Mouse (Mus musculus) limb, embryonic 11.5 days (tissue): ENCODE results near the gene Ier3. TPM values are rescaled to one million over a fixed set of nuclear protein-coding genes. Genes with fewer than 3 reads are reported as not detected.

ENCODE experiments used
- ATAC-seq: fragments of 200-750 bp; cut with Nextera tagmentation; 2 replicates; pipeline ENCODE4 v1.8.0; 2017; ENCODE audit warnings: low read depth; ENCODE audit not compliant: insufficient number of reproducible peaks, low FRiP score, low TSS enrichment
- DNase-seq: peaks from one replicate; pipeline ENCODE4 v3.0.0-alpha.2; 2015; ENCODE audit warnings: low spot score
- H3K27ac ChIP-seq: fragments of 300-500 bp; sonication (generic); replicated peaks from 2 replicates; pipeline ENCODE4 v1.5.1; 2014; ENCODE audit warnings: low read depth, mild to moderate bottlenecking, low read length
- H3K27me3 ChIP-seq: fragments of 300-500 bp; sonication (generic); 2 replicates; pipeline ENCODE4 v1.6.1; 2014; ENCODE audit warnings: mild to moderate bottlenecking, low read length, mixed read lengths; ENCODE audit not compliant: control insufficient read depth, insufficient read depth
- H3K36me3 ChIP-seq: fragments of 300-500 bp; sonication (generic); 2 replicates; pipeline ENCODE4 v1.6.1; 2014; ENCODE audit warnings: mild to moderate bottlenecking, low read length, moderate library complexity, mixed read lengths; ENCODE audit not compliant: control insufficient read depth, insufficient read depth
- H3K4me1 ChIP-seq: fragments of 300-500 bp; sonication (generic); 2 replicates; pipeline ENCODE4 v1.6.1; 2014; ENCODE audit warnings: low read length, mixed read lengths; ENCODE audit not compliant: control insufficient read depth, insufficient read depth
- H3K4me2 ChIP-seq: fragments of 300-500 bp; sonication (generic); 2 replicates; pipeline ENCODE4 v1.6.1; 2014; ENCODE audit warnings: low read depth, mild to moderate bottlenecking, moderate library complexity; ENCODE audit not compliant: severe bottlenecking
- H3K4me3 ChIP-seq: fragments of 300-500 bp; sonication (generic); 2 replicates; pipeline ENCODE4 v1.5.1; 2014; ENCODE audit warnings: low read depth, low read length
- H3K9ac ChIP-seq: fragments of 300-500 bp; sonication (generic); 2 replicates; pipeline ENCODE4 v1.6.1; 2014; ENCODE audit warnings: mild to moderate bottlenecking, low read length
- H3K9me3 ChIP-seq: fragments of 300-500 bp; sonication (generic); 2 replicates; pipeline ENCODE4 v1.6.1; 2016; ENCODE audit warnings: low read length; ENCODE audit not compliant: control insufficient read depth
- WGBS: fragments of 180-500 bp; shearing (Covaris S2); extraction: QIAGEN DNeasy Blood & Tissue Kit; methylation state at CpG from one replicate; pipeline ENCODE4 v1.1.7; 2014; 5-methylcytosine and 5-hydroxymethylcytosine counted together
- polyA plus RNA-seq: library from polyadenylated mRNA; unstranded; fragments of >200 nt; fragmentation: Nextera tagmentation; extraction: Ambion mirVana; gene quantifications from 2 replicates; pipeline ENCODE4 v1.2.1, GENCODE M21; 2014

The Ier3 gene
- polyA plus RNA-seq, 1 experiment from 2014 or later, result 3.1 TPM

DNA sequence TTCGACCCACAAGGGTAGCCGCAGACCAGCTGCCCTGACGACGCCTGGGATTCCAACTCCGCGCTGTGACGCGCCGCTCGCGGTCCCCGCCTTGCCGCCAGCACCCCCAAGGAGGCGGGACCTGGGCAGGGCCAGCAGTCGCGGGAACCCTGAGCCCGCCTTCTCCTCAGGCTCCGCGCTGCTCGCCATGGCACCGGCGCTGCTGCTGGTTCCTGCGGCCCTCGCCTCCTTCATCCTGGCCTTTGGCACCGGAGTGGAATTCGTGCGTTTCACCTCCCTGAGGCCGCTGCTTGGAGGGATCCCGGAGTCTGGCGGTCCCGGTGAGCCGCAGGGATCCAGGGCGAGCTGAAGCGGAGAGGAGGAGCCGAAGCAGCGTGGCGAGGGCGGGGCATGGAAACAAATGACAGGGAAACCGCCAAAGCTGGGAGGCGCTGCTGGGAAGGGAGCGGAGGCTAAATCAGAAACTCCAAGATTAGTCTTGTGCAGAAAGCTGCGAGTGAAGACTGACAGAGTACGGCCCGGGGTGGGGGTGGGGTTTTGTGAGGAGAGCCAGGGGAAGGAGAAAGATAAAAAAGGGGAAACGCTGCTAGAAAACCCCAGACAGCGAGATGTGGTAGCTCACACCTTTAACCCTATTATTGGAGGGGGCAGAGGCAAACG is 39.8 kb downstream of the Ier3 start, which contains the start of gene Nrm:
Gene Nrm, plus strand, starts transcription at position 121 of the 660 bp plus-strand sequence.
- Histone ChIP-seq H3K4me2 (peak within 1 kb of the TSS; percentile 49), H3K4me1 (peaks cover 5% of the 10 kb centered on the region; the same call in 1 of the 2 replicates), H3K4me3 (peak within 1 kb of the TSS; percentile 52), H3K9ac (peak within 1 kb of the TSS; percentile 65), H3K9me3 (no peaks in the 10 kb centered on the region), H3K27me3 (no peaks in the 10 kb centered on the region), H3K36me3 (peaks cover 3% of the 10 kb centered on the region), H3K27ac (peak within 1 kb of the TSS; percentile 38)
- ATAC-seq (peak; percentile 87), DNase-seq (peak; percentile 89)
- under 1% methylated on average over 47 of the region's 47 CpGs for WGBS

DNA sequence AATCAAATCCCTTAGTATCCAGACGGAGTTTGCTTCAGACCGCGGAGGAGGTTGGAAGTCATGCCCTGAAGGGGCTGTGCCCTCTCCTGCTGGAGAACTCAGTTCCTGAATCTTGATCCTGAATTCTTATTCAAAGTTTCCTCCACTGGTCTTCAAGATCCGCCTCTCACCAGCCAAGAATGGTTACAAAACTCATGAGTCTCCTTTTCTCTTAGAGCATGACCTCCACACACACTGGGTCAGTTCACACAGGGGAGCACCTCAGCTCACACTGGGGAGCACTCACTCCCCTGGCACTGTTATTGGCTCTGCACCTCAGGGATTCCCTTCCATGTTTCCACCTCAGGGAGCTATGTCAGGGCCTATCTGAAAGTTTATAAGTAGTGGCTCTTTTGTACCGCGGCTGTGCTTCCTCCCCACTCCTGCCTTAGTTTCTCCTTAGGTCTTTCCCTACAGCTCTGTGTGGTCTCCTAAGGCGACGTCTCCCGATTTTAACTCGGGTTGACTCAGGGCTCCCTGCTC is 43.4 kb downstream of the Ier3 start:
- 29% methylated on average over 10 of the region's 10 CpGs for WGBS
- peak overlapping the region; percentile 60 for H3K4me3 ChIP-seq
- H3K4me1 ChIP-seq, result peaks cover 31% of the 10 kb centered on the region
- no peak for ATAC-seq
- peak overlapping the region; percentile 88 for H3K4me2 ChIP-seq
- H3K36me3 ChIP-seq, result peaks cover 3% of the 10 kb centered on the region; the same call in 1 of the 2 replicates
- no peak for DNase-seq
- peak overlapping the region; percentile 87 for H3K9ac ChIP-seq
- no peak overlapping the region for H3K27ac ChIP-seq
- H3K9me3 ChIP-seq, result no peaks in the 10 kb centered on the region
- H3K27me3 ChIP-seq, result no peaks in the 10 kb centered on the region

DNA sequence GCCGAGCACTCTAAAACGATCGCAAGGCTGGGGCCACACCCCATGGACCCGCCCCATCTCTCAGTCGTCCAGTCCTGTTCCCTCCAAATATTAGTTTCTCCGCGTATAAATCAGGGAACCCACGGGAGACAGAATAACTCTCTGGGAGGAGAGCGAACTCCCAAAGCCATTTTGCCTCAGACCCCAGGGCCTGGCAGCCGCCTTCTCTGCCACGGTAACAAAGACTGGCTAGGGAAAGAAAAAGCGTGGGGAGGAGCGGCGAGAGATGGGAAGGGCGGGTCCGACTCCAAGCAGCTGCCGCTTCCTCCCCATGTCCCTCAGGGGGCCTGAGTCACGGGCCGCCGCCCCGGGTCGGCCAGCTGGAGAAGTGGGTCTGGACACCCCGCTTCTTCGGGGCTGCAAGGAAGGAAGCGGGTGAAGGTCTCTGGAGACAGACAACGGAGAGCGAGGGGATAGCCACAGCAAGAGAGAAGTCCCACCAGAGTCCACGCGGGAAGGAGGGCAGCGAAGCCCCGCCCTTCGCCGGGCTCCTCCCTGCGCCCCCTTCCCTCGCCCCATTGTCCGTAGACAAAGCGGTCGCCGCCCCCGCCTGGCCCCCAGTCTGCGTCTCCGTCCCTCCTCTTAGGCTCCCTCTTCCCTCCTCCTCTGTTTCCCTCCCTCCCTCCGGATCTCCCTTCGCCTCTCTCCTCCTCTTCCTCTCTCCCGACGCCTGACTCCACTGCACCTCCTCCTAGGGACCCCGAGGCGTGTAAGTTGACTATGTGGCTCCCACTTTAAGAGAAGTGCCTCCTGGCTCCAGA is 44.2 kb downstream of the Ier3 start, which contains the start of gene Ppp1r18:
Gene Ppp1r18, plus strand, starts transcription at position 113 of the 800 bp plus-strand sequence.
- ATAC-seq, result peak; percentile 51
- Histone ChIP-seq H3K9ac (peak within 1 kb of the TSS; percentile 87), H3K27ac (peak within 1 kb of the TSS; percentile 90), H3K9me3 (no peaks in the 10 kb centered on the region), H3K36me3 (peaks cover 3% of the 10 kb centered on the region; the same call in 1 of the 2 replicates), H3K4me2 (peak within 1 kb of the TSS; percentile 88), H3K4me3 (peak within 1 kb of the TSS; percentile 60), H3K4me1 (peaks cover 38% of the 10 kb centered on the region), H3K27me3 (no peaks in the 10 kb centered on the region)
- peak; percentile 87 for DNase-seq
- under 1% methylated on average over 40 of the region's 48 CpGs for WGBS

DNA sequence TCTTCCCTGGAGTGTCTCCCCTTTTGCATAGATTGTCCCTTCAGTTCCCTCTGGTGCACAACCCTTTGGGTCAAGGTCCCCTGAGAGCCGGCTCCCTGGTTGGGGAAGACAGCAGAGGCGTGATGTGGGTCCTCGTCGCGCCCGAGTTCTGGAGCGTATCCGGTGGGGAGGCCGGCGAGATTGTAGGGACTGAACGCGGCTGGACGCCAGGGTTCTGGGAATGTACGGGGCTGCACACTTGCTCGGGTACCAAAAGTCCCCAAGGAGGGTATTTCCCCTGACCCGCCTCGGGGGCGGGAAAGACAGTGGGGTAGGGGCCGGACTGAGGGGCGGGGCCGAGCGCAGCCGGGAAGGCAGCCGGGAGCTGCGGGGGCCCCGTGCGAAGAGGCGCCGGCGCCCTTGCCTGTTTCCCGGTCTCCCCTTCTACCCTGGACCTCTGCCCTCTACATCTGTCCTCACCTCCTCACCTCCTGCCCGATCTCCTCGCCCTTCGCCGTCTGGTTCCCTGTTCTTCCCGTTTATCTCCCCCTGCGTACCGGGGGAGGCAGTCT is 44.9 kb downstream of the Ier3 start:
- H3K4me2 ChIP-seq, result peak overlapping the region; percentile 88
- peaks cover 38% of the 10 kb centered on the region for H3K4me1 ChIP-seq
- under 1% methylated on average over 36 of the region's 38 CpGs for WGBS
- DNase-seq, result peak; percentile 74
- no peaks in the 10 kb centered on the region for H3K27me3 ChIP-seq
- peaks cover 6% of the 10 kb centered on the region; the same call in 1 of the 2 replicates for H3K36me3 ChIP-seq
- peak overlapping the region; percentile 60 for H3K4me3 ChIP-seq
- peaks cover 3% of the 10 kb centered on the region; the same call in 1 of the 2 replicates for H3K9me3 ChIP-seq
- peak; percentile 38 for ATAC-seq
- H3K9ac ChIP-seq, result peak overlapping the region; percentile 87
- H3K27ac ChIP-seq, result peak overlapping the region; percentile 90

DNA sequence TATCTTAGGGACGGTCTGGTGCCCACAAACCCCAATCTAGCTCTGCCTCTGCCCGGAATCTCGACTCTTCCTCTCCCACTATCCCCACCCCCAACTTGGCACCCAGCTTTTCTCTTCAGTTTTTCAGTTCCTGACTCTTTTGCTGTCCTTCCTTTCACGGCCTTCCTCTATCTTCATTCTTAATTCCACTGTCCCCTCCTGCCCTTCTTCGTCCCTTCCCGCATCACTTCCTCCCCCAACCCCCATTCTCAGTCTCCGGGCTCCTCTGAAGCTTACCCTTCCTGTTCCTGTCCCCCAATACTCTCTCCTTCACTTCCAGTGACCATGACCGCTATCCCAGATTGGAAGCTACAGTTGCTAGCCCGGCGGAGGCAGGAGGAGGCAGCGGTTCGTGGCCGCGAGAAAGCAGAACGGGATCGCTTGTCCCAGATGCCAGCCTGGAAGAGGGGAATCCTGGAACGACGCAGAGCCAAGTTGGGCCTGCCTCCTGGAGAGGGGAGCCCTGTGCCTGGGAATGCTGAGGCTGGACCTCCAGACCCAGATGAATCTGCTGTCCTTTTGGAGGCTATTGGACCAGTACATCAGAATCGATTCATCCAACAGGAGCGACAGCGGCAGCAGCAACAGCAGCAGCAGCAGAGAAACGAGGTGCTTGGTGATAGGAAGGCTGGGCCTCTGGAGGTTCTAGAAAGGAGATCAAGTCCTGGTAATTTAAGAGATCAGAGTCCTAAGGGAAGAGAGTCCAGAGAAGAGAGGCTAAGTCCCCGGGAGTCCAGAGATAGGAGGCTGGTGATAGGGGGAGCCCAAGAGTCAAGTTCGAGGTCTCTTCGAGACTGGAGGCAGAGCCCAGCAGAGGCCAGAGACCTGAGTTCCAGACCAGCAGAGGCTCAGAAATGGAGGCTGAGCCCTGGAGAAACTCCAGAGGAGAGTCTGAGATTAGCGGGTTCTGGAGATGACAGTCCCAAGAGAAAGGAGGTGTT is 45.7 kb downstream of the Ier3 start:
- peak overlapping the region; percentile 88 for H3K4me2 ChIP-seq
- H3K36me3 ChIP-seq, result peaks cover 6% of the 10 kb centered on the region; the same call in 1 of the 2 replicates
- ATAC-seq (no peak), DNase-seq (peak; percentile 49)
- H3K27ac ChIP-seq, result peak overlapping the region; percentile 90
- peaks cover 3% of the 10 kb centered on the region; the same call in 1 of the 2 replicates for H3K9me3 ChIP-seq
- WGBS, result 11% methylated on average over 26 of the region's 26 CpGs
- peak overlapping the region; percentile 87 for H3K9ac ChIP-seq
- H3K27me3 ChIP-seq, result no peaks in the 10 kb centered on the region
- peaks cover 38% of the 10 kb centered on the region for H3K4me1 ChIP-seq
- H3K4me3 ChIP-seq, result peak overlapping the region; percentile 60

DNA sequence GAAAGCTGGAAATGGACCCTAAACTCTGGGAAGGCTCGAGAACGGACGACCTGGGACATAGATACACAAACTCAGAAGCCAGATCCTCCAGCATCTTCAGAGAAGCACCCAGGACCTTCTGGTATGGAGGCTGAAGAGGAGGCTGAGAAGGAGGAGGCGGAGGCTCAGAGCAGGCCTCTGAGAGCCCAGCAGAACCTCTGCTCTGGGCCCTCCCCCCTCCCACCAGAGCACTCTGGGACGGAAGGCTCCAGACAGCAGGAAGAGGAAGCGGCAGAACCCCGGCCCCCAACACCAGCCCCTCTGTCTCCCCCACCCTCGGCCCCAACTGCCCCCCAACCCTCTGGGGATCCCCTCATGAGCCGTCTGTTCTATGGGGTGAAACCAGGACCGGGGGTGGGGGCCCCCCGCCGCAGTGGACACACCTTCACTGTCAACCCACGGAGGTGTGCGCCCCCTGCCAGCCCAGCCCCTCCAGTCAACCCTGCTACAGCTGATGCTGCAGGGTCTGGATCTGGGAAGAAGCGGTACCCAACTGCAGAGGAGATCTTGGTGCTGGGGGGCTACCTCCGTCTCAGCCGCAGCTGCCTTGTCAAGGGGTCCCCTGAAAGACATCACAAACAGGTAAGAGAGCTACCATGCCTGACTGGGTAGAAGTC is 46.8 kb downstream of the Ier3 start:
- Histone ChIP-seq H3K4me3 (peak overlapping the region; percentile 60), H3K9me3 (peaks cover 3% of the 10 kb centered on the region; the same call in 1 of the 2 replicates), H3K27ac (peak overlapping the region; percentile 52), H3K4me1 (peaks cover 38% of the 10 kb centered on the region), H3K36me3 (peaks cover 6% of the 10 kb centered on the region; the same call in 1 of the 2 replicates), H3K4me2 (peak overlapping the region; percentile 88), H3K9ac (peak overlapping the region; percentile 63), H3K27me3 (no peaks in the 10 kb centered on the region)
- DNase-seq (no peak), ATAC-seq (no peak)
- WGBS, result 38% methylated on average over 17 of the region's 17 CpGs

DNA sequence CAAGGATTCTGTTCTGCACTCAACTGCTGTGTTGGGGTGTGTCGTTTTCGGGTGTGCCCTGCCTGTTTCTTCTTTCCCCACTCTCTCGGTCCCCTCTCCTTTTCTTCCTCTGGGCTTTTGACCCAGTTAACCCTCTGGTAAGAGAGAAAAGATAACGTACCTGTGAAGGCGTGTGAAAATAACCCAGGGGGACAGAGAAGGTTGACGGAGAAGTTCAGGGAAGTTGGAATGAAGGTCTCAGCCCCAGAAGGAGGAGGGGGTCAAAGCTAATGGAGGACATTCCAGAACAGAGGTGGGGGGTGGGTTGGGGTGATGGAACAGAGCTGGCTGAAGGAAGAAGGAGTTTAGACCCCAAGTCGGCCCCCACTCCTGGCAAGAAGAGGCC is 47.5 kb downstream of the Ier3 start:
- peak overlapping the region; percentile 63 for H3K9ac ChIP-seq
- peaks cover 38% of the 10 kb centered on the region for H3K4me1 ChIP-seq
- WGBS, result 9% methylated on average over 7 of the region's 7 CpGs
- no peaks in the 10 kb centered on the region for H3K27me3 ChIP-seq
- H3K4me2 ChIP-seq, result peak overlapping the region; percentile 88
- DNase-seq, result no peak
- H3K36me3 ChIP-seq, result peaks cover 6% of the 10 kb centered on the region; the same call in 1 of the 2 replicates
- H3K9me3 ChIP-seq, result peaks cover 3% of the 10 kb centered on the region; the same call in 1 of the 2 replicates
- peak overlapping the region; percentile 60 for H3K4me3 ChIP-seq
- ATAC-seq, result no peak
- peak overlapping the region; percentile 52 for H3K27ac ChIP-seq
